8 mouse cellular contexts compared by ENCODE assay signal in the genomic region with DNA sequence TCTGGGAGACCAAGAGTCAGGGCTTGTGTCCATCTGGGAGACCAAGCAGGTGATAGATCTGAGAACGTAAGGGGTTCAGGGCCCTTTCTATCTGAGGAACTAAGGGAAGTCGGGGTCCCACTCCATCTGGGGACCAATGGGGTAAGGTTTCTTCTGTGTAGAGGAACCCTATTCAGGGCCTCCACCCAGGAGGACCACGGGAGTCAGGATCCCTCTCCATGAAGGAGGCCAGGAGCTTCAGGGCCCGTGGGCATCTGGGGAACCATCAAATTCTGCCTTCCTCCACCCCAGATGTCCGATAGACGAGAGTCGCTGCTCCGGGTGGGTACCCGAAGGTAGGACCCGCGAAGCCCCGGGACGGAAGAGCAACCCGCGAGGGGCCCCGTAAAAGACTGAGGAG. TPM values are rescaled to one million over a fixed set of nuclear protein-coding genes. Genes with fewer than 3 reads are reported as not detected.
A peak's percentile ranks its signal among the peaks of the same experiment; 100 is the strongest.
DNase-seq lines count a peak whose midpoint lies in the region; ATAC-seq and TF ChIP-seq lines count a peak whose summit lies in the region.

No protein-coding gene starts in this region.

- TF ChIP-seq POLR2A in ES-Bruce4 (IDR thresholded peaks at IDR 0.05; ENCODE audit: insufficient read depth, low read length): no peak

- peaks cover 4% of the 10 kb centered on the region; the same call in 1 of the 2 replicates for H3K9me3 ChIP-seq in heart, embryonic 13.5 days
- no peaks in the 10 kb centered on the region for H3K9me3 ChIP-seq in ES-Bruce4 (replicated peaks; ENCODE audit: control insufficient read depth, insufficient read depth, low read length, poor library complexity, severe bottlenecking)
- H3K9me3 ChIP-seq in limb, embryonic 12.5 days: no peaks in the 10 kb centered on the region
- no peaks in the 10 kb centered on the region for H3K9me3 ChIP-seq in neural tube, embryonic 14.5 days (ENCODE audit: control insufficient read depth, low read length)

- WGBS in heart, embryonic 13.5 days: 1% methylated on average over 16 of the region's 16 CpGs
- under 1% methylated on average over 16 of the region's 16 CpGs for WGBS in limb, embryonic 12.5 days
- 1% methylated on average over 16 of the region's 16 CpGs for WGBS in neural tube, embryonic 14.5 days

- H3K4me1 ChIP-seq in heart, embryonic 13.5 days: peaks cover 39% of the 10 kb centered on the region
- no peaks in the 10 kb centered on the region for H3K4me1 ChIP-seq in ES-Bruce4 (ENCODE audit: control insufficient read depth, insufficient read depth, low read length)
- peaks cover 16% of the 10 kb centered on the region for H3K4me1 ChIP-seq in limb, embryonic 12.5 days (replicated peaks)
- H3K4me1 ChIP-seq in neural tube, embryonic 14.5 days (ENCODE audit: control insufficient read depth, insufficient read depth, low read length): peaks cover 25% of the 10 kb centered on the region

- DNase-seq in heart, adult 18-20 months: no peak
- DNase-seq in adrenal gland, adult 8-10 months: no peak
- DNase-seq in gastrocnemius, postnatal 4 days (ENCODE audit: low spot score in 2 of 2): no peak

- H3K36me3 ChIP-seq in heart, embryonic 13.5 days: no peaks in the 10 kb centered on the region
- H3K36me3 ChIP-seq in ES-Bruce4 (ENCODE audit: control insufficient read depth, insufficient read depth, low read length, poor library complexity, severe bottlenecking): no peaks in the 10 kb centered on the region
- H3K36me3 ChIP-seq in limb, embryonic 12.5 days: no peaks in the 10 kb centered on the region; the same call in 1 of the 2 replicates
- no peaks in the 10 kb centered on the region for H3K36me3 ChIP-seq in neural tube, embryonic 14.5 days (ENCODE audit: control insufficient read depth, insufficient read depth, low read length)

- peak overlapping the region; percentile 98 for H3K9ac ChIP-seq in heart, embryonic 13.5 days
- H3K9ac ChIP-seq in ES-Bruce4 (ENCODE audit: low read depth, poor library complexity, severe bottlenecking): peak overlapping the region; percentile 91
- peak overlapping the region; percentile 91 for H3K9ac ChIP-seq in limb, embryonic 12.5 days (replicated peaks)
- H3K9ac ChIP-seq in neural tube, embryonic 14.5 days (replicated peaks; ENCODE audit: low read depth, low read length): peak overlapping the region; percentile 78

- peaks cover 36% of the 10 kb centered on the region for H3K27me3 ChIP-seq in heart, embryonic 13.5 days (replicated peaks)
- no peaks in the 10 kb centered on the region; the same call in 1 of the 2 replicates for H3K27me3 ChIP-seq in ES-Bruce4 (ENCODE audit: control insufficient read depth, insufficient read depth, low read length, poor library complexity, severe bottlenecking)
- H3K27me3 ChIP-seq in limb, embryonic 12.5 days: peaks cover 5% of the 10 kb centered on the region
- no peaks in the 10 kb centered on the region; the same call in 1 of the 2 replicates for H3K27me3 ChIP-seq in neural tube, embryonic 14.5 days (ENCODE audit: control insufficient read depth, insufficient read depth, low read length)

- H3K4me2 ChIP-seq in heart, embryonic 13.5 days: peak overlapping the region; percentile 96
- H3K4me2 ChIP-seq in limb, embryonic 12.5 days: peak overlapping the region; percentile 84
- peak overlapping the region; percentile 70 for H3K4me2 ChIP-seq in neural tube, embryonic 14.5 days (ENCODE audit: low read depth, low read length)

- peak overlapping the region; percentile 93 for H3K4me3 ChIP-seq in heart, embryonic 13.5 days
- H3K4me3 ChIP-seq in ES-Bruce4 (ENCODE audit: low read depth, low read length): peak overlapping the region; percentile 95
- H3K4me3 ChIP-seq in limb, embryonic 12.5 days (replicated peaks): peak overlapping the region; percentile 86
- peak overlapping the region; percentile 87 for H3K4me3 ChIP-seq in neural tube, embryonic 14.5 days (ENCODE audit: low read depth, low read length)

- H3K27ac ChIP-seq in heart, embryonic 13.5 days (replicated peaks): peak overlapping the region; percentile 66; the same call in 1 of the 2 replicates
- no peak overlapping the region for H3K27ac ChIP-seq in ES-Bruce4 (ENCODE audit: insufficient read depth, low read length)
- no peak overlapping the region for H3K27ac ChIP-seq in limb, embryonic 12.5 days
- peak overlapping the region; percentile 76 for H3K27ac ChIP-seq in neural tube, embryonic 14.5 days (ENCODE audit: low read depth, low read length)

- TF ChIP-seq EP300 in ES-Bruce4 (IDR thresholded peaks at IDR 0.05; ENCODE audit: insufficient read depth, low read depth, low read length): no peak

- TF ChIP-seq CTCF in ES-Bruce4 (IDR thresholded peaks at IDR 0.05; ENCODE audit: low read depth, low read length): no peak

- peak; percentile 8; the same call in 1 of the 2 replicates for ATAC-seq in heart, embryonic 13.5 days (ENCODE audit: extremely low read depth, insufficient number of reproducible peaks, low FRiP score, low TSS enrichment)
- peak; percentile 37 for ATAC-seq in erythroid progenitor cell, adult 5-6 weeks (replicated peaks; ENCODE audit: low FRiP score, poor library complexity, severe bottlenecking)
- peak; percentile 41; the same call in 1 of the 2 replicates for ATAC-seq in limb, embryonic 12.5 days (ENCODE audit: insufficient number of reproducible peaks, insufficient read depth, low FRiP score, low TSS enrichment, low read depth)
- ATAC-seq in neural tube, embryonic 14.5 days (ENCODE audit: low read depth): peak; percentile 47

RNA-seq across cellular contexts. Expression of gene Tollip, which starts 16.5 kb away (rescaled TPM):
- polyA plus RNA-seq in heart, embryonic 13.5 days (2015; fragmentation: Nextera tagmentation; extraction: Ambion mirVana): 34.1 and 35.6 TPM in 2 replicates
- total RNA-seq in heart, adult 18-20 months (2021): 10 to 100 TPM; 50.9 to 54.4 TPM
- 44.9 and 47.1 TPM in 2 replicates for polyA plus RNA-seq in ES-Bruce4 (2011; ENCODE audit: insufficient read depth, insufficient read length, low read depth, missing spikeins)
- 45.0 and 61.6 TPM in 2 replicates for total RNA-seq in erythroid progenitor cell, adult 5-6 weeks (2015; ENCODE audit: low replicate concordance)
- 42.1 and 45.2 TPM in 2 replicates for total RNA-seq in erythroid progenitor cell, adult 5-6 weeks (2017; ENCODE audit: low replicate concordance)
- polyA plus RNA-seq in limb, embryonic 12.5 days (2016; fragmentation: Nextera tagmentation; extraction: Ambion mirVana): 38.5 and 41.2 TPM in 2 replicates
- 69.2 and 80.0 TPM in 2 replicates for polyA plus RNA-seq in neural tube, embryonic 14.5 days (2014; fragmentation: Nextera tagmentation; extraction: Ambion mirVana)
- total RNA-seq in adrenal gland, adult 8-10 months (2022): 10 to 100 TPM; 59.9 to 67.9 (median 62.6) TPM
- total RNA-seq in gastrocnemius, postnatal 4 days (2021): 10 to 100 TPM; 31.1 to 34.3 TPM

RNA-seq across cellular contexts. Expression of gene Brsk2, which starts 47.7 kb away (rescaled TPM):
- 0.35 and 0.48 TPM in 2 replicates for polyA plus RNA-seq in heart, embryonic 13.5 days (2015; fragmentation: Nextera tagmentation; extraction: Ambion mirVana)
- total RNA-seq in heart, adult 18-20 months (2021): under 1 TPM; 0.15 to 0.39 TPM
- polyA plus RNA-seq in ES-Bruce4 (2011; ENCODE audit: insufficient read depth, insufficient read length, low read depth, missing spikeins): 0.70 and 0.75 TPM in 2 replicates
- not detected in 2 replicates for total RNA-seq in erythroid progenitor cell, adult 5-6 weeks (2015; ENCODE audit: low replicate concordance)
- 0.26 TPM in 1 of 2 replicates, not detected in the other for total RNA-seq in erythroid progenitor cell, adult 5-6 weeks (2017; ENCODE audit: low replicate concordance)
- polyA plus RNA-seq in limb, embryonic 12.5 days (2016; fragmentation: Nextera tagmentation; extraction: Ambion mirVana): 0.31 and 0.84 TPM in 2 replicates
- polyA plus RNA-seq in neural tube, embryonic 14.5 days (2014; fragmentation: Nextera tagmentation; extraction: Ambion mirVana): 25.8 and 27.7 TPM in 2 replicates
- 1 to 10 TPM; 2.0 to 4.1 (median 3.6) TPM for total RNA-seq in adrenal gland, adult 8-10 months (2022)
- total RNA-seq in gastrocnemius, postnatal 4 days (2021): under 1 TPM; 0.78 to 0.96 TPM

Comparison
In these comparisons a context has a peak if more than half of its experiments do, and no peak if none do; other contexts are left out.
1. H3K27ac ChIP-seq: peak in heart, embryonic 13.5 days (single experiment) and neural tube, embryonic 14.5 days (single experiment); none in ES-Bruce4 (single experiment) and limb, embryonic 12.5 days (single experiment).
2. Peak in every context shown above with its lines, with median percentiles within 50 percentile points of each other: ATAC-seq, H3K4me2 ChIP-seq, H3K4me3 ChIP-seq and H3K9ac ChIP-seq.